Mouse (Mus musculus): ENCODE measurements around the gene Lrmda.

GRCm38 (mm10) chr14:22109423-22109822, 89.9 kb downstream of the Lrmda start:
- TF ChIP-seq POLR2A (IDR thresholded peaks at IDR 0.05; ENCODE audit: control insufficient read depth, extremely low read depth, insufficient read depth, low read length, poor library complexity) (no peak), CTCF (IDR thresholded peaks at IDR 0.05; ENCODE audit: borderline replicate concordance, control insufficient read depth, extremely low read depth, insufficient read depth, low read length, poor library complexity) (no peak)
